In genomic region chr10:25295836-25296235, GRCm38 (mm10) we compare ENCODE assay signal across 10 mouse cellular contexts. TPM values are rescaled to one million over a fixed set of nuclear protein-coding genes. Genes with fewer than 3 reads are reported as not detected.
DNase-seq lines count a peak whose midpoint lies in the region; ATAC-seq and TF ChIP-seq lines count a peak whose summit lies in the region.
"Had no signal": no experiment of that assay in that cellular context is flagged by ENCODE, and none has a peak within 500 bp of the region (broad histone marks: within the 10 kb centered on the region; RNA-seq: fewer than 3 reads in every experiment).

No protein-coding gene starts in this region.

- TF ChIP-seq EP300 in liver, postnatal 0 days (IDR thresholded peaks at IDR 0.05; ENCODE audit: low read depth): no peak

- no peak for TF ChIP-seq CTCF in midbrain, postnatal 0 days (IDR thresholded peaks at IDR 0.05)
- no peak for TF ChIP-seq CTCF in liver, postnatal 0 days (IDR thresholded peaks at IDR 0.05; ENCODE audit: low read depth)

- H3K36me3 ChIP-seq in erythroblast, embryonic 14.5 days (ENCODE audit: control insufficient read depth): peaks cover 36% of the 10 kb centered on the region
- H3K36me3 ChIP-seq in kidney, embryonic 14.5 days (ENCODE audit: control insufficient read depth, insufficient read depth, low read length): no peaks in the 10 kb centered on the region
- H3K36me3 ChIP-seq in midbrain, postnatal 0 days (ENCODE audit: insufficient read depth, low read length): no peaks in the 10 kb centered on the region
- H3K36me3 ChIP-seq in midbrain, embryonic 14.5 days (ENCODE audit: control insufficient read depth, insufficient read depth, low read length): no peaks in the 10 kb centered on the region
- no peaks in the 10 kb centered on the region for H3K36me3 ChIP-seq in liver, postnatal 0 days (replicated peaks; ENCODE audit: insufficient read depth, low read length)

- DNase-seq in kidney, postnatal 36 days: no peak
- DNase-seq in midbrain, postnatal 0 days (ENCODE audit: low spot score): no peak
- DNase-seq in midbrain, embryonic 14.5 days: no peak
- DNase-seq in liver, postnatal 0 days: no peak
- no peak for DNase-seq in left cerebral cortex, postnatal 36 days (ENCODE audit: low spot score in 2 of 2)
- DNase-seq: kidney, postnatal 10 days; thymus, postnatal 36 days had no signal

- intact Hi-C loops in left cerebral cortex, postnatal 36 days (cut with DNase I): loop anchor here (5.0 kb wide), 1 partner anchor 136 kb away; no protein-coding TSS in a partner anchor

- no peak overlapping the region; the same call in 1 of the 2 replicates for H3K27ac ChIP-seq in kidney, embryonic 14.5 days (ENCODE audit: low read depth, low read length)
- no peak overlapping the region for H3K27ac ChIP-seq in midbrain, postnatal 0 days (ENCODE audit: low read depth, low read length)
- no peak overlapping the region for H3K27ac ChIP-seq in midbrain, embryonic 14.5 days (replicated peaks; ENCODE audit: low read depth, low read length)
- 0 out of 2 replicates have a peak overlapping the region, but pooled peaks have one; percentile 3 for H3K27ac ChIP-seq in liver, postnatal 0 days (ENCODE audit: low read depth)

- H3K9me3 ChIP-seq in erythroblast, embryonic 14.5 days (ENCODE audit: control insufficient read depth, low read length): no peaks in the 10 kb centered on the region
- no peaks in the 10 kb centered on the region for H3K9me3 ChIP-seq in kidney, embryonic 14.5 days (ENCODE audit: control insufficient read depth, low read length)
- H3K9me3 ChIP-seq in midbrain, postnatal 0 days (ENCODE audit: low read length): no peaks in the 10 kb centered on the region
- H3K9me3 ChIP-seq in midbrain, embryonic 14.5 days (ENCODE audit: control insufficient read depth, low read length): no peaks in the 10 kb centered on the region
- H3K9me3 ChIP-seq in liver, postnatal 0 days (ENCODE audit: low read length): no peaks in the 10 kb centered on the region

- no peak overlapping the region for H3K9ac ChIP-seq in kidney, embryonic 14.5 days (ENCODE audit: low read depth, low read length)
- H3K9ac ChIP-seq in midbrain, postnatal 0 days (replicated peaks; ENCODE audit: low read length, poor library complexity, severe bottlenecking): no peak overlapping the region
- H3K9ac ChIP-seq in midbrain, embryonic 14.5 days (replicated peaks; ENCODE audit: low read length): no peak overlapping the region
- H3K9ac ChIP-seq in liver, postnatal 0 days (replicated peaks): no peak overlapping the region

- H3K27me3 ChIP-seq in erythroblast, embryonic 14.5 days (ENCODE audit: control insufficient read depth): no peaks in the 10 kb centered on the region
- no peaks in the 10 kb centered on the region for H3K27me3 ChIP-seq in kidney, embryonic 14.5 days (ENCODE audit: control insufficient read depth, insufficient read depth, low read length)
- no peaks in the 10 kb centered on the region for H3K27me3 ChIP-seq in midbrain, postnatal 0 days (ENCODE audit: insufficient read depth, low read length)
- no peaks in the 10 kb centered on the region for H3K27me3 ChIP-seq in midbrain, embryonic 14.5 days (ENCODE audit: control insufficient read depth, insufficient read depth, low read length)
- no peaks in the 10 kb centered on the region for H3K27me3 ChIP-seq in liver, postnatal 0 days (ENCODE audit: insufficient read depth, low read length)

- 75% methylated on average over 9 of the region's 9 CpGs for WGBS in kidney, embryonic 14.5 days
- 84% methylated on average over 9 of the region's 9 CpGs for WGBS in midbrain, postnatal 0 days
- WGBS in midbrain, embryonic 14.5 days: 87% methylated on average over 9 of the region's 9 CpGs
- WGBS in liver, postnatal 0 days (ENCODE audit: insufficient replicate concordance): 83% methylated on average over 9 of the region's 9 CpGs

- H3K4me2 ChIP-seq in kidney, embryonic 14.5 days (replicated peaks; ENCODE audit: low read depth, low read length): 0 out of 2 replicates have a peak overlapping the region, but pooled peaks have one; percentile 64
- H3K4me2 ChIP-seq in midbrain, postnatal 0 days (ENCODE audit: low read depth, low read length, poor library complexity, severe bottlenecking): 0 out of 2 replicates have a peak overlapping the region, but pooled peaks have one; percentile 75
- no peak overlapping the region for H3K4me2 ChIP-seq in midbrain, embryonic 14.5 days (ENCODE audit: low read length)
- peak overlapping the region; percentile 76; the same call in 1 of the 2 replicates for H3K4me2 ChIP-seq in liver, postnatal 0 days (ENCODE audit: low read depth, low read length)

- peaks cover 64% of the 10 kb centered on the region for H3K4me1 ChIP-seq in erythroblast, embryonic 14.5 days (ENCODE audit: control insufficient read depth)
- peaks cover 20% of the 10 kb centered on the region; the same call in 1 of the 2 replicates for H3K4me1 ChIP-seq in kidney, embryonic 14.5 days (ENCODE audit: control insufficient read depth, insufficient read depth, low read length)
- peaks cover 9% of the 10 kb centered on the region; the same call in 1 of the 2 replicates for H3K4me1 ChIP-seq in midbrain, postnatal 0 days (ENCODE audit: insufficient read depth, low read length)
- peaks cover 8% of the 10 kb centered on the region for H3K4me1 ChIP-seq in midbrain, embryonic 14.5 days (ENCODE audit: control insufficient read depth, insufficient read depth, low read length)
- peaks cover 22% of the 10 kb centered on the region for H3K4me1 ChIP-seq in liver, postnatal 0 days (ENCODE audit: insufficient read depth)

- ATAC-seq in erythroblast, adult 5-6 weeks (replicated peaks; ENCODE audit: low FRiP score, poor library complexity, severe bottlenecking): no peak
- no peak for ATAC-seq in kidney, embryonic 14.5 days (ENCODE audit: low FRiP score, low TSS enrichment)
- no peak for ATAC-seq in midbrain, postnatal 0 days (ENCODE audit: low FRiP score)
- no peak for ATAC-seq in midbrain, embryonic 14.5 days (ENCODE audit: low FRiP score, low TSS enrichment)
- ATAC-seq in liver, postnatal 0 days: no peak

- peak overlapping the region; percentile 88 for H3K4me3 ChIP-seq in erythroblast, embryonic 14.5 days (replicated peaks)
- no peak overlapping the region for H3K4me3 ChIP-seq in kidney, embryonic 14.5 days (ENCODE audit: low read length)
- H3K4me3 ChIP-seq in midbrain, postnatal 0 days (ENCODE audit: low read depth, low read length): no peak overlapping the region
- H3K4me3 ChIP-seq in midbrain, embryonic 14.5 days (replicated peaks; ENCODE audit: low read depth, low read length): no peak overlapping the region
- no peak overlapping the region for H3K4me3 ChIP-seq in liver, postnatal 0 days (ENCODE audit: low read depth, low read length)

RNA-seq across cellular contexts. Expression of gene Akap7, which starts 11.8 kb away (rescaled TPM):
- polyA plus RNA-seq in erythroblast, embryonic 14.5 days (2012): 2.5 and 2.6 TPM in 2 replicates
- total RNA-seq in erythroblast, adult 5-6 weeks (2015; ENCODE audit: low replicate concordance): 162 and 177 TPM in 2 replicates
- total RNA-seq in erythroblast, adult 5-6 weeks (2017; ENCODE audit: low replicate concordance): 292 and 295 TPM in 2 replicates
- polyA plus RNA-seq in kidney, embryonic 14.5 days (2014; fragmentation: Nextera tagmentation; extraction: Ambion mirVana): 27.0 and 30.3 TPM in 2 replicates
- total RNA-seq in midbrain, postnatal 0 days (2014; rRNA removed): 81.3 and 95.7 TPM in 2 replicates
- 70.5 and 73.2 TPM in 2 replicates for polyA plus RNA-seq in midbrain, postnatal 0 days (2015; fragmentation: Nextera tagmentation; extraction: Ambion mirVana)
- polyA plus RNA-seq in midbrain, embryonic 14.5 days (2014; fragmentation: Nextera tagmentation; extraction: Ambion mirVana): 35.1 and 46.1 TPM in 2 replicates
- polyA plus RNA-seq in liver, postnatal 0 days (2015; fragmentation: Nextera tagmentation; extraction: Ambion mirVana): 15.9 and 21.0 TPM in 2 replicates
- 10 to 100 TPM; 58.5 to 65.0 TPM for total RNA-seq in left cerebral cortex, postnatal 36 days (2021)
